Mouse (Mus musculus): Measurements from ENCODE around the gene Exoc2.

Exoc2 gene

GRCm38 (mm10) chr13:30826511-30826910, 147.4 kb downstream of the Exoc2 start:
- no peak for DNase-seq (ENCODE audit: low spot score in 2 of 2)

- DNase-seq (ENCODE audit: low spot score in 2 of 2): no peak
Measured at GRCm38 (mm10) chr13:30824903-30825302, 149.0 kb downstream of the Exoc2 start.

GRCm38 (mm10) chr13:30820555-30820954, 153.3 kb downstream of the Exoc2 start:
- no peak for DNase-seq (ENCODE audit: low spot score in 2 of 2)

DNA sequence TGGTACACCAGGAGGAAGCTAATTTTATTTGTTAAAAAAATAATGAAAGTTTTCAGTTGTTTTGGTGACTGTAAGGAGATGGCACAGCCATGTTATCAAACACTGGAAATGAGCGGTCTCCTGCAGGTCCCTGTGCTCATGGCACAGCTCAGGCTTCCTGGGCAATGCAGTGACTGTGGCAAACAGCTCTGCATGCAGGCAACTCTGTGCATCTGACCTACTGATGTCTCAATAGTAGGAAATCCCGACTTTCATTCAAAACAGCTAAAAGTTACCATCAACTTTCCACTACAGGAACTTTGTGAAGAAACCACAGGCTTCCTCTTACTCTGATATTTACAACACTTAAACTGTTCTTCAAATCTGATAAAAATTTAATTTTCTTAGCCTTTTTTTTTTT, 154.0 kb downstream of the Exoc2 start:
- DNase-seq (ENCODE audit: low spot score in 2 of 2): no peak

GRCm38 (mm10) chr13:30817436-30817835, 156.5 kb downstream of the Exoc2 start:
- DNase-seq (ENCODE audit: low spot score in 2 of 2): no peak

DNA sequence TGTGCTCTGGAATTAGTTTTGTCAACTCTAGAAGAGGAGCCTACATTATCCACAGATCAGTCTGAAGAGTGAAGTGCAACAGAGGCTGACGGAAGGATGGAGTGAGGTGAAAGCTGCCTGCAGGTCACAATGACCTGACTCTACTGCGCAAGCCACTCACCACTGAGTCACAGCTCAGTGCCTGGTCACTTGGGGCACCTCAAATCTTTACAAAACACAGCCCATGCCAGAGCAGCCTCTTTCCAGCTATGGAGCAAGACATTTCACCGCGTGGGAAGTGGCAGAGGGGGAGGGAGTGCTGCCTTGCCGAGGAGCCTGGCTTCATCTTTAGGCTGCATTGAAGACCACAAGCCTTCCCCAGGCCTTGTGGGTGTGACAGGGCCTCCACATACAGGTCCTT, 159.6 kb downstream of the Exoc2 start:
- DNase-seq (ENCODE audit: low spot score in 2 of 2): no peak

DNA sequence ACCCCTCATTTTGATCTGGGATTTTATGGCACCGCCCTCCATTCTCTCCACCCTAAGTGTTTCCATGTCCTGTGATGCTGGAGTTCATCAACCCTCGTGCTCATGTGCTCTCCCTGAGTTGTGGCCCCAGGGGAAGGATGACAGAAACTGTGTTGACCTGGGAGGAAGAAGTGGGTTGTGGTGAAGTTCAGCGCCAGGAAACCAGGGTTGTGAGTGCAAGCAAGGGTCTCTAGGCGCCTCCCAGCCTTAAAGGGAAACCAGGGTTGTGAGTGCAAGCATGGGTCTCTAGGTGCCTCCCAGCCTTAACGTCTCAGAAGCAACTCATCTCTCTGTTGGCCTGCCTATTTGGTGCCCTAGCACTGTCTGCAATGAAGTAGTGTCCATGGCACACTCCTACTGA, 160.4 kb downstream of the Exoc2 start:
- DNase-seq (ENCODE audit: low spot score in 2 of 2): no peak

- DNase-seq (ENCODE audit: low spot score in 2 of 2): no peak
Measured at GRCm38 (mm10) chr13:30809240-30809639, 164.7 kb downstream of the Exoc2 start.

GRCm38 (mm10) chr13:30802336-30802955, 171.4 kb downstream of the Exoc2 start:
- DNase-seq (ENCODE audit: low spot score in 2 of 2): no peak

DNA sequence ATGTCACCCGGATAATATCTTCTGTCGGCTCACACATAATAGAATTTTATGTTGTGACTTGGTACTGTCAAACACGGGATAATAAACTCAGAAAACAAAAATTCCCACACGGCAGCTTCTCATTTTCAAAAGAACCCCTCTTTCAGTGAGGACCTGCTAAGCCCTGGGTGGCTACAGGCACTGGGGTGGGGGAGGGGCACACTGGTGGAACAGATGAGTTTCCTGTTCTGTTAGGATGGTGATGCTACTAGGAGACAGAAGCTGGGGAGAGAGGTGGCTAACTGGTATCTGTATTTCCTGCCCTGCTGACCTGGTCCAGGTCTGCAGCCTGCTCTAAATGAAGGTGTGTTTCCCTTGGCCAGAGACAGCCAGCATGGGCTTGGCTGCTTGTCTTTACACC, 172.0 kb downstream of the Exoc2 start:
- DNase-seq (ENCODE audit: low spot score in 2 of 2): no peak

- no peak for DNase-seq (ENCODE audit: low spot score in 2 of 2)
Measured at GRCm38 (mm10) chr13:30795960-30796359, 177.9 kb downstream of the Exoc2 start.

DNA sequence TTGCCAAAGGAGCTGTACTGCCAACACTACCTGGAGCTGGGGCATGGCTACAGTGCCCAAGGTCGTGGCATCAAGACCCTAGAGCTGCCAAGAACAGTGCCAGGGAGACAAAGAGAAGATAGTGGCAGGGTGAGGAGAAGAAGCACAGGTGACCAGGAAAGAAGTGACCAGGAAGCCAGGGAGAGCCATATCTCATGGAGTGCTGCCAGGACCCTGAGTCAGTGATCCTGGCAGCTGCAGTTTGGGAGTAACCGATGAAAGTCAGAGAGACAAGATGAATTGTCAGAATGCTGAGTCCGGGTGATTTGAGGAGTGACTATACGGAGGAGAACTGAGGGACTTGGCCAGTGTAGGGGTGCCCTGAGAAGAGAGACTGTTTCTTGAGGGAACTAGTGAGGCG, 180.3 kb downstream of the Exoc2 start:
- no peak for DNase-seq (ENCODE audit: low spot score in 2 of 2)

DNA sequence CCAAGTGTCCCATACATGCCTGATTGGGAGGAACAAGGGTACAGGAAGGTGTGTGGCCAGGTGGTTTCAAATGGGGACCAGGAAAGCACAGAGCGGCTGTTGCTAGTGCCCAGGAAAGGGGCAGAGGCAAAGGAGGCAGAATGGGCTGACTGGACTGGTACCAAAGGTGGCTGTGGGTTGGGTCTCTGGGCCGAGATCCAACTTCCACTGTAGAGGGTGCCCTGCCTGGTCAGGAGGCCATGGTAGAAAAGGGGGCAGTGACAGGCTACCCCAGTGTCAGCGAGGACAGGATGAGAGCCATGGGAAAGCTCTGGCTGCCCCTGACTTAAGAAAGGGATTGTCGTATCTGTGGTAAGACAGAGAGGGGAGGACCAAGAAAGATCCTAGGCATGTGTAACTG, 180.7 kb downstream of the Exoc2 start:
- no peak for DNase-seq (ENCODE audit: low spot score in 2 of 2)

DNA sequence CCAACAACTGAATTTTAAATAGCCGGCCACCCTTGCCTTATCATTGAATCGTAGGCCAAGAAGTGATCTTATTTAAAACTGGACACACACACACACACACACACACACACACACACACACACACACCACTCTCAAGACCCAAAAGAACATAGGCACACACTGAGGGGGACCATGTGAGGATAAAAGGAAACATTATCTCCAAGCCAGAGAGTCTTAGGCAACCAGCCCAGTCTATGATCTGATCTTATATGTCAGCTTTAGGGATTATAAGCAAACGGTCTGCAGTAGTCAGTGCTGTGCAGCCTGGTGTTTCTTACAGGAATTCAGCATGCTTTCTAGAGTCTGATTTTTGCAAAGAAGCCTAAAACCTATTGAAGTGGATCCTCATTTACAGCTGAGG, 181.2 kb downstream of the Exoc2 start:
- no peak for DNase-seq (ENCODE audit: low spot score in 2 of 2)

DNA sequence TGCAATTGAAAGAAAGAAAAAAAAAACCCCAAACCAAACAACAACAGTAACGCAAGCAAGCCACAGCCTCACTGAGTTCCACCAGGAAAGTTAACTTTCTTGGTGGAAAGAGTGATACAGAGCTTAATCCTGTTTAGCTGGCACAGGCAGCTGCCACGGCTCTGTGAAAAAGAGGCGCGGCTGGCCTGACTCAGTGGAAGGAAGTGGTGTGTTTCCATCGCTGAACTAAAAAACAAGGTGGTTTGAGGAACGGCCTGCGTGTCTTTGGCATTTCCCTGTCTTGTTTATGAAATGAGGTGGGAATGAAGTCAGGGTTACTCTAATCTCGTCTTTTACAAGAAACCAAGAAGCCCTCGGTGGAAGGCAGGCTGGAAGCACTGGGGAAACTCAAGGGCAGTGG, 181.6 kb downstream of the Exoc2 start:
- no peak for DNase-seq (ENCODE audit: low spot score in 2 of 2)

DNA sequence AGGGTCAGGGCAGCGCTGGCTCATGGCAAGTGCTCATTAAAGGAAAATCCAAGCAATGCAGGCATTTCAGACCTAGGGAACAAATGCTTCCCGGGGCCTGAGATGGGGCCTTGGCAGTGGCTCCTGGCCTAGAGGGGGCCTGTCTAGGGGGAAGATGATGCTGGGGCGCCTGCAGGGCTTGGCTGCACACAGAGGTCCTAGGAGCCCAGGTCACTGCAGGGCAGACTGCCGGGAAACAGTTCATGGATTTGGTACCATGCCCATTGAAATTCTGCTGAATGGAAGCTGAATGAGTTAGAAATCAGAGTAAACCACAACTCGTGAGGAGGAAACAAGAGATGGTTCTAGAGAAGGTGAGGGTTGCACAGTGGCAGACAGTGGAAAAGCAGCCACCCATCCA, 183.9 kb downstream of the Exoc2 start:
- no peak for DNase-seq (ENCODE audit: low spot score in 2 of 2)

GRCm38 (mm10) chr13:30788421-30788820, 185.5 kb downstream of the Exoc2 start:
- no peak for DNase-seq (ENCODE audit: low spot score in 2 of 2)

- no peak for DNase-seq (ENCODE audit: low spot score in 2 of 2)
Measured at GRCm38 (mm10) chr13:30787960-30788359, 185.9 kb downstream of the Exoc2 start.

DNA sequence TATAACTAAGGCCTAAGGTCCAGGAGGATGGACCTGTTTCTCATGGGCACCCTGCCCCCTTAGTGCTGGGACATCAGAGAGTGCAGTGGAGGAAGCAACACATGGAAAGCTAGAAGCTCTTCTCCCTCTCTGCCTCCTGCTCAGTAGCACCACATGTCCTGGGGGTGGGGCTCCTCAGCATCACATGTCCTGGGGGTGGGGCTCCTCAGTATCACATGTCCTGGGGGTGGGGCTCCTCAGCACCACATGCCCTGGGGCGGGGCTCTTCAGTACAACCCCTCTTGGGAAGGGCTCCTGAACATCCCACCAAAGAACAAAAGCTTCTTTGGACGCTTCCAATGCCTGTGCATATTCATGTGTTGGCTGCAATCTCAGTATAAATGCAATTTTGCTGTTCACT, 186.3 kb downstream of the Exoc2 start:
- DNase-seq (ENCODE audit: low spot score in 2 of 2): no peak

GRCm38 (mm10) chr13:30787036-30787320, 186.9 kb downstream of the Exoc2 start:
- DNase-seq (ENCODE audit: low spot score in 2 of 2): no peak

DNA sequence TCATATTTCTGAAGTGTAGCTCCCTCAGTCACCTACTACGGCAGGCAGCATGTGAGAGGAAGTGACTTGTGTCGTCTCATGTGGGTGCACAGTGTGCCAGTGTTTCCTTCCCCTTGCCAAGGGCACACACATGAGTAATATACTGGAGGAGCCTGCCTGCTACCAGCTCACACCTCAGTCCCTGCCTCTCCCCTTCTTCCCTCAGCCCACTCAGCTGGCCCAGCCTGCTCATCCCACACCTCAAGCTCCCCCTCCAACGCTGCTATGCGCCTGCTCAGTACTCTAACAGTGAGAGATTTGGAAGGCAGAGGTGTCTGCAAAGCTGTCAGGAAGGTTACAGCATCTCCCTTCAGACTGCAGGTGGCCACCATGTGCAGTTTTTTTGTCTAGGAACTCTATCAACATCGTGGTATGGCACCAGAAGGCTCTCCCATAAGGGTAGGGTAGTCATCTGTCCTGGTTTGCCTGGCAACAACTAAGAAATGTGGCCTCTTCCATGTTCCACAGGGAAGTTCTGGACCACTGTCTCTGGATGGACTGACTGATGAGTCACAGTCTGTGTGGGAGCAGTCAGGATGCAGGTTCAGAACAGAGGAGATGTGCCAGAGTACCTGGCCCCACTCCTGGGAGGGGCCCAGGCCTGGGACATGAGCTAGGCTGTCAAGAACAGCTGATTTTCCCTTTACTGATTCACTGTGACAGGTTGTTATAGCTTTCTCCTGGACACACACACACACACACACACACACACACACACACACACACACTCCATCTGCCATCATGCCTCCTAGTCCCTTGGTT, 187.5 kb downstream of the Exoc2 start:
- DNase-seq (ENCODE audit: low spot score in 2 of 2): peak; percentile 75 to 89

GRCm38 (mm10) chr13:30785423-30786040, 188.4 kb downstream of the Exoc2 start:
- DNase-seq (ENCODE audit: low spot score in 2 of 2): no peak

DNA sequence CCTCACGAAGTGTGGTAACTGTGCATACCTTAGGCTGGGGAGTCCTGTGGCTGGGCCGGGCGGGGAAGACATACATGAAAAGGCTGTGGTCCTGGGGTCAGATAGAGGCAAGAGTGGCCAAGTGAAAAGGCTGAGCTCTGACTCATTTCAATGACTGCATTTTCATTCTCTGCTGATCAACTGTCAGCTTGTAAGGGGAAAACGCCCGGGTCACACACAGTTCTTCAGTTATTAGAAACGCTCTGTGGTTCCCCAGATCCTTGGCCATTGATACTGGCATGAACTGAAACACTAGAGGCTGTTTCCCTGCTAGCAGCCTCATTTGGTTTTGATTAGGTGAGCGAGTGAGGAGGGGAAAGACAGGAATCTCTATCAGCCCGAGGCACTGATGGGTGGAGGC, 191.5 kb downstream of the Exoc2 start:
- no peak for DNase-seq (ENCODE audit: low spot score in 2 of 2)

Data from right cerebral cortex, postnatal 36 days (tissue).